Mouse (Mus musculus) forebrain, embryonic 12.5 days (tissue): ENCODE measurements around the gene Rab34. TPM values are rescaled to one million over a fixed set of nuclear protein-coding genes. Genes with fewer than 3 reads are reported as not detected.

Source experiments
- ATAC-seq: fragments of 200-750 bp; cut with Nextera tagmentation; 2 replicates; pipeline ENCODE4 v1.8.0; 2017; ENCODE audit warnings: moderate TSS enrichment; ENCODE audit not compliant: low FRiP score
- H3K27ac ChIP-seq: fragments of 300-500 bp; sonication (generic); 2 replicates; pipeline ENCODE4 v1.5.1; 2016; ENCODE audit warnings: mild to moderate bottlenecking
- H3K27me3 ChIP-seq: fragments of 300-500 bp; sonication (generic); 2 replicates; pipeline ENCODE4 v1.6.1; 2016; ENCODE audit warnings: mild to moderate bottlenecking
- H3K36me3 ChIP-seq: fragments of 300-500 bp; sonication (generic); replicated peaks from 2 replicates; pipeline ENCODE4 v1.6.1; 2016; ENCODE audit warnings: mild to moderate bottlenecking
- H3K4me1 ChIP-seq: fragments of 300-500 bp; sonication (generic); 2 replicates; pipeline ENCODE4 v1.6.1; 2016
- H3K4me2 ChIP-seq: fragments of 300-500 bp; sonication (generic); 2 replicates; pipeline ENCODE4 v1.6.1; 2016; ENCODE audit warnings: mild to moderate bottlenecking, moderate library complexity
- H3K4me3 ChIP-seq: fragments of 300-500 bp; sonication (generic); replicated peaks from 2 replicates; pipeline ENCODE4 v1.5.1; 2016; ENCODE audit warnings: mild to moderate bottlenecking
- H3K9ac ChIP-seq: fragments of 300-500 bp; sonication (generic); 2 replicates; pipeline ENCODE4 v1.6.1; 2016; ENCODE audit warnings: mild to moderate bottlenecking
- H3K9me3 ChIP-seq: fragments of 300-500 bp; sonication (generic); 2 replicates; pipeline ENCODE4 v1.6.1; 2016
- WGBS: fragments of 180-500 bp; shearing (Covaris S2); methylation state at CpG from one replicate; pipeline ENCODE4 v1.1.7; 2016; 5-methylcytosine and 5-hydroxymethylcytosine counted together
- polyA plus RNA-seq: library from polyadenylated mRNA; unstranded; fragments of >200 nt; fragmentation: Nextera tagmentation; extraction: Ambion mirVana; gene quantifications from 2 replicates; pipeline ENCODE4 v1.2.1, GENCODE M21; 2016

Gene Rab34
- polyA plus RNA-seq: 44.5 and 49.8 TPM in 2 replicates

DNA sequence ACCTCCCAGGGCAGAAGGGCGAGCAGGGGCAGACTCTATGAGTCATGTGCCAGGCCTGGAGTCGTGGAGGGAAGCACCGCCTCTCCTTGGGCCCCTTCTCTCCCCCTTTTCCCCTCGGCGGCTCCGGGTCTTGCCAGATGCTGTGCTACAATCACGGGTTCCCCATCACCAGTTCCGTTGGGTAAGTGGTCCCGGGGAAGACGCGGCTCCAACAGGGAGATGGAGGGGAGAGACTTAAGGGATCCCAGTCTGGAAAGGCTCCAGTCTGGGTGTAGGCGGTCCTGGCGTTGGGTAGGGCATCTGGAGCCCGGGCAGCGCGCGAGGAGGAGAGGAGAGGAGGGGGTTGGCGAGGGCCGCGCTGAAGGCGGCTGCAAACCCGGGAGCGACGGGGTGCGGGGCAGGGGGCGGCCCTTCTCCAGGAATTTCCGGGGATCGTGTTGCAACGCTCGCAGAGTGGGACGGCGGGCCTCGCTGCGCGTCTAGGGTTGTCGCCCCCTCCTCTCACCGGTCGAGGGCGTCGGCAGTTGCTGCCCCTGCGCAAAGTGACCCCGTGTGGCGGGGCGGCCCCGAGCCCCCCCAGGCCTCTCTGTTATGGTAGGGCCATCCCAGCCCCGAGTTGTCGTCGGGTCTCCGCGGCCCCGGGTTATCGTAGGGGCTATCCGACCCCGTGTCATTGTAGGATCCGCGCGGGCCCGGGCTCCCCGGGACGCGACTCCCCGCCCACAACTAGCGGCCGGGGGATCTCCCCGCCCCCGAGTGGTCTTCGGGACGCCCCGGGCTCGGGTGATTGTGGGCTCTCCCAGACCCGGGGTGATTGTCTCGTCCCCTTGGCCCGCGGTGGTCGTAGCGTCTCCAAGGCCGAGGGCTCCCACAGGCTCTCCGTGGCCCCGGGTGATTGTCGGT is at the start of gene Rab34:
Gene Rab34, plus strand, starts transcription at position 100 of the 903 bp plus-strand sequence.
- ATAC-seq: peak; percentile 77
- peak within 1 kb of the TSS; percentile 96 for H3K27ac ChIP-seq
- H3K9me3 ChIP-seq: no peaks in the 10 kb centered on the region
- H3K4me3 ChIP-seq: peak within 1 kb of the TSS; percentile 73
- peaks cover 30% of the 10 kb centered on the region for H3K36me3 ChIP-seq
- 1% methylated on average over 77 of the region's 80 CpGs for WGBS
- H3K4me1 ChIP-seq: peaks cover 23% of the 10 kb centered on the region
- H3K4me2 ChIP-seq: peak within 1 kb of the TSS; percentile 63
- peak within 1 kb of the TSS; percentile 90 for H3K9ac ChIP-seq
- H3K27me3 ChIP-seq: no peaks in the 10 kb centered on the region

DNA sequence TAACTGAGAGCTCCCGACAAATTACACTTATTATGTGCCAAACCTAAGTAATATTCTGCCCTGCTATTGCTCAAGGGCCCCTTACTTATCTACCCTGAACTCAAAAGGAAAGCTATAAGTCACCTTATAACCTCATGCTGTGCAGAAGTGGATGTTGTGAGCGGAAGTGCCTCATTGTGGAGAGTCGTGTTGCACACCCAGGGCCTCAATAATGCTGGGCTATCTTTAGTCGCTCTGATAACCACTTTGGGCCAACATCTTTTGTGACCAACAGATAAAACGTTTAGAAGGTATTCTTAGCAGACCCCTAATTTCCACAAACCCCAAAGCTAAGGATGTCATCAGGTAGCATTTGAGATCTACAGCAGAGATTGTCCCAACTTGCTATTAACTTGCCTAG is 47.6 kb upstream of the Rab34 start:
- peaks cover 28% of the 10 kb centered on the region for H3K36me3 ChIP-seq
- ATAC-seq: no peak
- no peaks in the 10 kb centered on the region for H3K9me3 ChIP-seq
- no peak overlapping the region for H3K9ac ChIP-seq
- 91% methylated on average over 5 of the region's 5 CpGs for WGBS
- H3K4me1 ChIP-seq: no peaks in the 10 kb centered on the region
- no peaks in the 10 kb centered on the region for H3K27me3 ChIP-seq
- H3K27ac ChIP-seq: no peak overlapping the region
- H3K4me2 ChIP-seq: no peak overlapping the region
- H3K4me3 ChIP-seq: no peak overlapping the region

DNA sequence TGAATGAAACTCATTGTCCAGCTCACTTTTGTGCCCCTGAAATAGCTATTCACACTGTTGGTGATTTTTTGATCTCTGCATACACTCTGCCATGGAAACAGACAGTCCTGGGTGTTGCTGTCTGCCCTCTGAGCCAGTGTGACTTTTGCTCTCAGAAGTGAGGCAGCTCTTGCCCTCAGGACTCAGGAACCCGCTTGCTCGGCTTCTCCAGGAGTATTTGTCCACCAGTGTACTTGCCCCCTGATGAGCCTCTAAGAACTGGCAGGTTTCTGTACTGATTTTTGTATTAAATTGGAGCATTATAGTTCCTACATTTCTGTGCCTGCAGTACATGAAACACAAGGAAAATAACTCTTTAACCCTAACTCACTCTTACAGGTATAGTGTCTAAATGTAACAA is 44.7 kb upstream of the Rab34 start:
- no peak for ATAC-seq
- Histone ChIP-seq H3K27ac (no peak overlapping the region), H3K9ac (no peak overlapping the region), H3K36me3 (peaks cover 50% of the 10 kb centered on the region), H3K4me1 (no peaks in the 10 kb centered on the region), H3K9me3 (no peaks in the 10 kb centered on the region), H3K27me3 (no peaks in the 10 kb centered on the region), H3K4me2 (no peak overlapping the region), H3K4me3 (no peak overlapping the region)
- WGBS: 83% methylated on average over 2 of the region's 2 CpGs

DNA sequence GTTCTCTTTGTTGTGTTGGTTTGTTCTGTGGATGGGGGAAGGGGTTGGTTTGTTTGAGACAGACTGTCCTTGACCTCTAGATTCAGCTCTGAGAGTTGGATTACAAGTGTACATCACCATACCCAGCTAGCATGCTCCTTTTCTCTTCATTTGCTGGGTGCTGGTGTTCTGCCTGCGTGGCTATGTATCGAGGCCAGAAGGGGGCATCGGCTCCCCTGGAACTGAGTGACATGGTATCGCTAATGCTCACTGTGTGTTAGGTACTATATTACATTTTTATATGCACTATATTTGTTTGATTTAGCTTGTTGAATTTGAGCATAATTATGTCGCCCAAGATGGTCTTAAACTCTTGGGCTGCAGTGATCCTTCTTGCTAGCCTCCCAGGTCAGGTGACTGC is 42.1 kb upstream of the Rab34 start:
- peaks cover 74% of the 10 kb centered on the region for H3K36me3 ChIP-seq
- no peak overlapping the region for H3K4me3 ChIP-seq
- no peak for ATAC-seq
- no peaks in the 10 kb centered on the region for H3K27me3 ChIP-seq
- H3K27ac ChIP-seq: no peak overlapping the region
- no peak overlapping the region for H3K9ac ChIP-seq
- no peak overlapping the region for H3K4me2 ChIP-seq
- 87% methylated on average over 5 of the region's 5 CpGs for WGBS
- H3K9me3 ChIP-seq: no peaks in the 10 kb centered on the region
- H3K4me1 ChIP-seq: no peaks in the 10 kb centered on the region

DNA sequence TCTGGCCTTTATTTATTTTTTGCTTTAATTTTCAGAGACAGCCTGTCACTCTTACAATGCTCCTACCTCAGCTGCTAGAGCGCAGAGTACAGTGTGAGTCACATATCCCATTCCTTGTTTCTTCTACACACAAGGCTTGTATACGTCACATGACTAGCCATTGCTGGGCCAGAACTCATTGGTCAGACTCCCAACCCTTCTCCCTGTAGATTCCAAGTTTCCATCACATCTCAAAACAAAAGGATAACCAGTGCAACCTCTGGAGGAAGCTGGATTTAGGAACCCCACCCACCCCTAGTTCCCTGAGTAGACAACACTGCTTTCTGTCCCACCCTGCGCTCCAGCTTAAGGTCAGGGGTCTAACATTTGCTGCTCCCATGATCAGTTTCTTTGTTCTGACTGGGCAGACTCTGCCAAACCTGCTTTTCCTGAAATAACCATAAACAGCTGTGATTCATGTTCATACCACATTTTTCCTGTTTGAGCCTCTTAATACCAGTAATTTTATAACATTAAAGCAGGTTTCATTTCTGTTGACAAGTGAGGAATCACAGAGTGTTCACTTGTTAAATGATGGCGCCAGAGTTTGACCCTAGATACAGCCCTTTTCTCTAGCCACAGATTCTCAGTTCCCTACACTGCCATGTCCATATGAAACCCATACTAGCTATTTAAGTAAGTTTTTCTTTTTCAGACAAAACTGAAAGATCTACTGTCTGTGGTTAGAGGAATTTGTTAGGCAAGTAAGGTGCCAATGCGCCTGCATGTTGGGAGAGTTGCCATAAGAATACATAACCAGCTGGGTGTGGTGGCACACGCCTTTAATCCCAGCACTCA is 41.3 kb upstream of the Rab34 start:
- Histone ChIP-seq H3K4me2 (no peak overlapping the region), H3K4me3 (no peak overlapping the region), H3K4me1 (no peaks in the 10 kb centered on the region), H3K36me3 (peaks cover 79% of the 10 kb centered on the region), H3K27ac (no peak overlapping the region), H3K9ac (no peak overlapping the region), H3K27me3 (no peaks in the 10 kb centered on the region), H3K9me3 (no peaks in the 10 kb centered on the region)
- WGBS: 91% methylated on average over 6 of the region's 6 CpGs
- no peak for ATAC-seq

DNA sequence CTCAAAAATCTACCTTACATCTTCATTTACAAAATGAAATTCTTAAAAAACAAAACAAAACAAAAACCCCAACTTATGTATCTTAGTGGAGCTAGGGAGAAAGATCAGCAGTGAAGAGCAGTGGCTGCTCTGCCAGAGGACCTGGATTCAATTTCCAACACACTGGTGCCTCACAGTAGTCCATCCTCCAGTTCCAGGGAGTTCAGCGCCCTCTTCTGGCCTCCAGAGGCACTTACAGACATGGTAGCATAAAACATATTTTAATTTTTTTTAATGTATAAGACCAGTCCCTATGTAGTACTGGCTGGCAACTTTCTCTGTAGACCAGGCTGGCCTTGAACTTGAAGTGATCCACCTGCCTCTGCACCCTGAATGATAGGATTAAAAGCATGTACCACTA is 37.1 kb upstream of the Rab34 start:
- Histone ChIP-seq H3K27me3 (no peaks in the 10 kb centered on the region), H3K4me1 (peaks cover 5% of the 10 kb centered on the region; the same call in 1 of the 2 replicates), H3K4me2 (no peak overlapping the region), H3K9me3 (no peaks in the 10 kb centered on the region), H3K9ac (no peak overlapping the region), H3K36me3 (peaks cover 89% of the 10 kb centered on the region), H3K27ac (no peak overlapping the region), H3K4me3 (no peak overlapping the region)
- no peak for ATAC-seq
- 35% methylated on average over 1 of the region's 1 CpGs for WGBS

DNA sequence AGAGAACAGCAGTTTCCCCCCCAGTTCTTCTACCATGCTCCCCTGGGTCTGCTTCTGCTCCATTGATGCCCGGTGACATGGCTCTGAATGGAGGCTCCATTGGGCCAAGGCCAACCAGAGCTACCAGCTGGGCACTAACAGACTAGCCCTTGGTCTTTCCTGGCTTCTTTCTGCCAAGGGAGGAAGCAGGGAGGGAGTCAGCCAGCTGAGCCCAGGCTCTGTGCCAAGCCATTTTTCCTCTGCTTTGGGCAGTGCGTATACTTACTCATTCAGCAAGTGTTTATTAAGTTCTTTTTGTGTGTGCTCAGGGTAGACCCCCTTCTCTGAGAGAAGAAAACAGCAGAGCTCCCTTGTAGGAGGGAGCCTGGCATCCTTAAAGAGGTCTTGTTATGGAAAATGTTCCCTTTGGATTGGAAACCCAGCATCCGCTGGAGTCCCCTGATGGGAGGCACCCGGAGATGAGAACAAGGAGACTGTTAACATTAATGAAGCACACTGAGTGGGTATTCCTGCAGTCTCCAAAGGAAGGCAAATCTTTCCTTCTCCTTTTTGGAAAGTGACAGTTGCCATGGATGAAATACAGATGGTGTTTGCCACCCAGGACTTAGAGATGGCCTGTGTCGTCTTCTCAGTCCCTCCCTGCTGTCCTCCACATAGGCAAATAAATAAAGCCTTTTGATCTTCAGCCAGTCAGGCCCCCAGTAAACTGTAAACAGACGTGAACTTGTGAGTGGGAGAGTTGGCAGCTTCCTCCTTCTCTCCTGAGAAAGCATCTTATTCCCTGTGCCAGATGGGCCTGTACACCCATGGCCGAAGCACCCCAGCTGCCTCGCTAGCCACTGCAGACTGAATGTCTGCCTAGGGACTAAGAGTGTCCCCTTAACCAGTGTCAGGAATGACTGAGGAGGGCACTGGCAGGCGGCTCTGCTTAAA is 35.7 kb upstream of the Rab34 start:
- H3K27ac ChIP-seq: peak overlapping the region; percentile 20; the same call in 1 of the 2 replicates
- H3K4me2 ChIP-seq: no peak overlapping the region
- H3K4me1 ChIP-seq: peaks cover 9% of the 10 kb centered on the region
- no peak overlapping the region for H3K9ac ChIP-seq
- no peak overlapping the region for H3K4me3 ChIP-seq
- H3K9me3 ChIP-seq: no peaks in the 10 kb centered on the region
- no peak for ATAC-seq
- WGBS: 77% methylated on average over 9 of the region's 9 CpGs
- H3K36me3 ChIP-seq: peaks cover 92% of the 10 kb centered on the region
- H3K27me3 ChIP-seq: no peaks in the 10 kb centered on the region

DNA sequence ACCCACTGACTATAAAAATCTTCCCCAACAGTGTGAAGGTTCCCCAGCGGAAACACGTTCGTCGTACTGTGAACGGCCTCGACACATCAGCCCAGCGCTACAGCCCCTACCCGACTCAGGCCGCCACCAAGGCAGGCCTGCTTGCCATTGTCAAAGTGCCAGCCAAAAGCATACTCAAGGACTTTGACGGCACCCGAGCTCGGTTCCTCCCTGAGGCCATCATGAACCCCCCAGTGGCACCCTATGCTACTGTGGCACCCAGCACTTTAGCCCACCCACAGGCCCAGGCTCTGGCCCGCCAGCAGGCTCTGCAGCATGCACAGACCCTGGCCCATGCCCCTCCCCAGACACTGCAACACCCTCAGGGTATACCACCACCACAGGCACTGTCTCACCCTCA is 34.5 kb upstream of the Rab34 start:
- no peak overlapping the region for H3K4me2 ChIP-seq
- 0 out of 2 replicates have a peak overlapping the region, but pooled peaks have one; percentile 27 for H3K27ac ChIP-seq
- H3K4me1 ChIP-seq: peaks cover 11% of the 10 kb centered on the region
- H3K36me3 ChIP-seq: peaks cover 93% of the 10 kb centered on the region
- WGBS: 89% methylated on average over 13 of the region's 13 CpGs
- H3K27me3 ChIP-seq: no peaks in the 10 kb centered on the region
- no peak overlapping the region for H3K9ac ChIP-seq
- no peak overlapping the region for H3K4me3 ChIP-seq
- ATAC-seq: no peak
- H3K9me3 ChIP-seq: no peaks in the 10 kb centered on the region

DNA sequence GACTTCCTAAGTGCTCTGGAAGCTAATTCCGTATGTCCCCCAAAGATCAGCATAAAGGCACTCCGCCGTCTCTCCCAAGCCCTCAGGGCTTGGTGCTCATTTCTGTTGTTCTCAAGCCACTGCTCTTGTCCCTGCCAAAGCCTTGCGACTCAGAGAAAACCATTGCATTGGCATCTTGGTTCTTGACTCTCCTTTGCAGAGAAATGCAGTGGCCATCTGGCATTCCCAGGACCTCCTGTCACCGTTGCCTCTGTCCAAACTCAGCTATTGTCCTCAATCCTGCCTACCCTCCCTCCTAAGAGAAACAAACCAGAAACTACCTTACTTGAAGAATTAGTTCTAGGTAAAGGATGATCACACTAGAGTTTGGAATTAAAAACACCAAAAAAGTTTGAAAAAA is 32.6 kb upstream of the Rab34 start:
- Histone ChIP-seq H3K9ac (no peak overlapping the region), H3K36me3 (peaks cover 95% of the 10 kb centered on the region), H3K4me1 (peaks cover 18% of the 10 kb centered on the region), H3K27ac (no peak overlapping the region), H3K4me2 (no peak overlapping the region), H3K27me3 (no peaks in the 10 kb centered on the region), H3K4me3 (no peak overlapping the region), H3K9me3 (no peaks in the 10 kb centered on the region)
- ATAC-seq: no peak
- WGBS: 79% methylated on average over 5 of the region's 5 CpGs

DNA sequence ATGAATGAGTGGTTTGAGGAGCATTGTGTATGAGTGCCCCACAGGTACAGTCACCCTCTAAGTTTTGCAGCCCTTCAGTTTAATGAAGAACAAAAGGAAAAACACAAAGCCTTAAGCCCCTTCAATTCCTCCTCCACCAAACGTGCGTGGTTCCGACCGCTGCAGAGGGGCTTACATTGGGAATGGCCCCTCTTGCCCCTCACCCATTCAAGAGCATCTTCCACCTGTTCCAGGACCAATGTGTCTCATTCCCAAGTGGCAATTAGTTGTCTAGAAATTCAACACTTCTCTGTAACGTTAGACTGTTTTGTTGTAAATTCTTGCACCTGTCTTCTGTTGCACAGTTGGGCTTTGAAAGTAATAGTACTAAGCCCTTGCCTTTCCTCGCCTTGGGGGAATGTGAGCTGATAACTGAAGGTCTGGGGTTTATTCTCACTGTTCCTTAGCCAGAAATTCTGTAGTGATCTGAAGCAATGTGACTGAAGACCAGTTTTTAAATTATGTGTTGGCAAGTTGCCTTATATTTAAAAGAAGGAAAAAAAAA is 32.0 kb upstream of the Rab34 start:
- H3K9ac ChIP-seq: no peak overlapping the region
- 63% methylated on average over 6 of the region's 6 CpGs for WGBS
- H3K4me2 ChIP-seq: no peak overlapping the region
- peaks cover 95% of the 10 kb centered on the region for H3K36me3 ChIP-seq
- H3K9me3 ChIP-seq: no peaks in the 10 kb centered on the region
- H3K27me3 ChIP-seq: no peaks in the 10 kb centered on the region
- no peak overlapping the region for H3K4me3 ChIP-seq
- ATAC-seq: no peak
- peaks cover 18% of the 10 kb centered on the region for H3K4me1 ChIP-seq
- H3K27ac ChIP-seq: no peak overlapping the region

DNA sequence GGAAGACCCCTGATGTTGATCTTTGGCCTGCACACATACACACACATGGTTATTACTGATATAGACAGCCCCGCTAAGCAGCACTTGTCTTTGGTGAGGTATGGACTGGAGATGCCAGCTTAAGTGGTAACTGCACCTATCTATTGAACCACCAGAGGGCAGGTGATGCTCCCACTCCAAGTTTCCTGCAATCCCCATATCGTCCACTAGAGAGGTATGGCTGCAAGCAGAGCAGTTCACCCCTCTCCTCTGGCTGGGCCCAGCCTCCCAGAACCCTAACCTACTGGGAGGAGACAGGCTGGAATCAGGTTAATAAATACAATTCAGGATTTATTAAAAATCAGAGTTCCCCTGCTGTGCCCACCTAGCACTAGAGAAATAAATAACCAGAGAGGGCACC is 29.1 kb upstream of the Rab34 start:
- Histone ChIP-seq H3K27me3 (no peaks in the 10 kb centered on the region), H3K36me3 (peaks cover 87% of the 10 kb centered on the region), H3K9ac (no peak overlapping the region), H3K9me3 (no peaks in the 10 kb centered on the region), H3K4me2 (no peak overlapping the region), H3K27ac (0 out of 2 replicates have a peak overlapping the region, but pooled peaks have one; percentile 25), H3K4me3 (no peak overlapping the region), H3K4me1 (peaks cover 35% of the 10 kb centered on the region)
- ATAC-seq: no peak
- WGBS: 30% methylated on average over 2 of the region's 2 CpGs
